Mouse (Mus musculus) hindbrain, embryonic 11.5 days (tissue): ENCODE data around the gene Mapk8ip2. TPM values are rescaled to one million over a fixed set of nuclear protein-coding genes. Genes with fewer than 3 reads are reported as not detected.

Experiments
- ATAC-seq: fragments of 200-750 bp; cut with Nextera tagmentation; 2 replicates; pipeline ENCODE4 v1.8.0; 2017; ENCODE audit warnings: mild to moderate bottlenecking, moderate TSS enrichment, moderate library complexity; ENCODE audit not compliant: low FRiP score
- DNase-seq: peaks from one replicate; pipeline ENCODE4 v3.0.0-alpha.2; 2015; ENCODE audit warnings: low spot score
- H3K27ac ChIP-seq: fragments of 300-500 bp; sonication (generic); 2 replicates; pipeline ENCODE4 v1.5.1; 2014; ENCODE audit warnings: mild to moderate bottlenecking, low read depth, low read length
- H3K27me3 ChIP-seq: fragments of 300-500 bp; sonication (generic); 2 replicates; pipeline ENCODE4 v1.6.1; 2014; ENCODE audit warnings: mild to moderate bottlenecking, low read length, moderate library complexity, mixed read lengths; ENCODE audit not compliant: control insufficient read depth, insufficient read depth
- H3K36me3 ChIP-seq: fragments of 300-500 bp; sonication (generic); 2 replicates; pipeline ENCODE4 v1.6.1; 2014; ENCODE audit warnings: mild to moderate bottlenecking, low read length, moderate library complexity, mixed read lengths; ENCODE audit not compliant: control insufficient read depth, insufficient read depth
- H3K4me1 ChIP-seq: fragments of 300-500 bp; sonication (generic); replicated peaks from 2 replicates; pipeline ENCODE4 v1.6.1; 2014; ENCODE audit warnings: low read length, mixed read lengths; ENCODE audit not compliant: control insufficient read depth, insufficient read depth
- H3K4me2 ChIP-seq: fragments of 300-500 bp; sonication (generic); replicated peaks from 2 replicates; pipeline ENCODE4 v1.6.1; 2014; ENCODE audit warnings: mild to moderate bottlenecking, low read depth, low read length
- H3K4me3 ChIP-seq: fragments of 300-500 bp; sonication (generic); 2 replicates; pipeline ENCODE4 v1.5.1; 2014; ENCODE audit warnings: low read depth, low read length
- H3K9ac ChIP-seq: fragments of 300-500 bp; sonication (generic); 2 replicates; pipeline ENCODE4 v1.6.1; 2014; ENCODE audit warnings: low read depth, low read length
- H3K9me3 ChIP-seq: fragments of 300-500 bp; sonication (generic); 2 replicates; pipeline ENCODE4 v1.6.1; 2016; ENCODE audit warnings: low read length; ENCODE audit not compliant: control insufficient read depth
- WGBS: fragments of 180-500 bp; shearing (Covaris S2); extraction: QIAGEN DNeasy Blood & Tissue Kit; methylation state at CpG from one replicate; pipeline ENCODE4 v1.1.7; 2014; 5-methylcytosine and 5-hydroxymethylcytosine counted together
- polyA plus RNA-seq: library from polyadenylated mRNA; unstranded; fragments of >200 nt; fragmentation: Nextera tagmentation; extraction: Ambion mirVana; gene quantifications from 2 replicates; pipeline ENCODE4 v1.2.1, GENCODE M21; 2014

Mapk8ip2 gene
- polyA plus RNA-seq, 1 experiment from 2014 or later: 22.4 TPM

- H3K4me2 ChIP-seq: no peak overlapping the region
- 72% methylated on average over 4 of the region's 4 CpGs for WGBS
- H3K4me1 ChIP-seq: no peaks in the 10 kb centered on the region; the same call in 1 of the 2 replicates
- ATAC-seq (no peak), DNase-seq (no peak)
- no peaks in the 10 kb centered on the region for H3K27me3 ChIP-seq
- no peaks in the 10 kb centered on the region for H3K9me3 ChIP-seq
- no peak overlapping the region for H3K4me3 ChIP-seq
- no peak overlapping the region for H3K27ac ChIP-seq
- H3K9ac ChIP-seq: no peak overlapping the region
- no peaks in the 10 kb centered on the region for H3K36me3 ChIP-seq
Observed at GRCm38 (mm10) chr15:89432946-89433345, 20.8 kb upstream of the Mapk8ip2 start.

DNA sequence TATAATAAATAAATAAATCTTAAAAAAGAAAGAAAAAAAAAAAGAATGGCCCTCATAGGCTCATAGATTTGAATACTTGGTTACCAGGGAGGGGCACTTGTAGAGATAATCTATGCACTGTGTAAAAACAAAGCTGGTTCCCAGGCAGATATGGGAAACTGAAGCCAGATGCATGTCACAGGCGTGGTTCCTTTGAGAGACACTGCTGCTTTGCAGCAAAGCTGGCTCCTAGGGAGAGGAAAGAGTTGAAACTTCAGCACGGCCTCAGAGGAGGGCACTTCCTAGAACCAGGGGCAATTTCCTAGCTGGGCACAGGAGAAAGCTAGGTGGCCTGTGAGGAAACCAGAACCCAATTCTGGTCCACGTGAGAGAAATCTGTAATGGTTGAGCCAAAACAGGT lies 19.6 kb upstream of the Mapk8ip2 start:
- Histone ChIP-seq H3K36me3 (no peaks in the 10 kb centered on the region), H3K27ac (no peak overlapping the region), H3K9ac (no peak overlapping the region), H3K4me2 (no peak overlapping the region), H3K27me3 (no peaks in the 10 kb centered on the region), H3K4me3 (no peak overlapping the region), H3K9me3 (no peaks in the 10 kb centered on the region), H3K4me1 (no peaks in the 10 kb centered on the region; the same call in 1 of the 2 replicates)
- ATAC-seq (no peak), DNase-seq (no peak)
- 71% methylated on average over 3 of the region's 3 CpGs for WGBS

DNA sequence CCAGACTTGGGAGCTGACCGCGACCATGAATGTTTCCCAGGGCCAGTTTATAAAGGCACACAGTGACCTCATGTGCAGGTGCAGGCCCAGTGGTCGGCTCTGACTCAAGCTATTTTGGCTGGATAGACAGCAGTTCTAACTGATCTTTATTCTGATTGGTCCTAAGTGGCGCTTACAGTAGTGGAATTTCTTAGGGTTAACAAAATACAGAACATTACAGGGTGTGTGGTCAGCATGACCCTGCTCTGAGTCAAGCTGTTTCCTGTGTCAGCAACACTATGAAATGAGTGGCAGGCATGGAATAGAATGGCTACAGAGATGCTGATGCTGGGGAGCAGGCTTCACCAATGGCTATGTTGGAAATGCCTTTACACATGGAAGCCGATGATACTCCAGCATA lies 17.8 kb upstream of the Mapk8ip2 start:
- H3K9ac ChIP-seq: no peak overlapping the region
- no peaks in the 10 kb centered on the region for H3K4me1 ChIP-seq
- DNase-seq (no peak), ATAC-seq (no peak)
- H3K9me3 ChIP-seq: no peaks in the 10 kb centered on the region
- no peaks in the 10 kb centered on the region for H3K36me3 ChIP-seq
- 89% methylated on average over 5 of the region's 5 CpGs for WGBS
- H3K27ac ChIP-seq: no peak overlapping the region
- no peak overlapping the region for H3K4me2 ChIP-seq
- no peak overlapping the region for H3K4me3 ChIP-seq
- H3K27me3 ChIP-seq: no peaks in the 10 kb centered on the region

- no peaks in the 10 kb centered on the region for H3K27me3 ChIP-seq
- ATAC-seq (no peak), DNase-seq (peak; percentile 26)
- H3K9ac ChIP-seq: no peak overlapping the region
- WGBS: 45% methylated on average over 8 of the region's 8 CpGs
- no peak overlapping the region for H3K27ac ChIP-seq
- no peaks in the 10 kb centered on the region for H3K9me3 ChIP-seq
- H3K36me3 ChIP-seq: no peaks in the 10 kb centered on the region
- no peaks in the 10 kb centered on the region for H3K4me1 ChIP-seq
- H3K4me2 ChIP-seq: no peak overlapping the region
- no peak overlapping the region for H3K4me3 ChIP-seq
Observed at GRCm38 (mm10) chr15:89442486-89443070, 11.1 kb upstream of the Mapk8ip2 start.

GRCm38 (mm10) chr15:89452906-89453864 lies 528 bp upstream of the Mapk8ip2 start:
- peaks cover 6% of the 10 kb centered on the region; the same call in 1 of the 2 replicates for H3K36me3 ChIP-seq
- peaks cover 8% of the 10 kb centered on the region; the same call in 1 of the 2 replicates for H3K4me1 ChIP-seq
- peak overlapping the region; percentile 75 for H3K4me3 ChIP-seq
- ATAC-seq (peak; percentile 74), DNase-seq (peak; percentile 74)
- no peaks in the 10 kb centered on the region for H3K9me3 ChIP-seq
- WGBS: 5% methylated on average over 24 of the region's 24 CpGs
- peaks cover 7% of the 10 kb centered on the region for H3K27me3 ChIP-seq
- H3K27ac ChIP-seq: peak overlapping the region; percentile 51
- peak overlapping the region; percentile 77 for H3K9ac ChIP-seq
- H3K4me2 ChIP-seq: peak overlapping the region; percentile 83

DNA sequence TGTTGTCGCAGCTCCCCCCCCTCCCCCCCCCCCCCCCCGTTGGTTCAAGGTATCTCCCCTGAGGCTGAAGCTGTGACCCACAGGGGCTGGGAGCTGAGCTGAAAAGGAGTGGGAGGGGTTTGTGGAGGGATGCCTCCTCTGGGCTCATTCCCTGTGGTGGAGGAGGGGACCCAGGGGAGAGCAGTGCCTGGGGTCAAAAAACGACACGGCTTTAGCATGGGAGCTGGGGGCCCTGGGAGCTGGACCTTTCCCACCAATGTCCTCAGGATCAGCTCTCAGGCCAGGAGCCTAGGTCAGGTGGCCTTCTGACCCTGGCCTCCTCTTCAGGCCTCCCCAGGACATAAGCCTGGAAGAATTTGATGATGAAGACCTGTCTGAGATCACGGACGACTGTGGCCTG lies 1.1 kb downstream of the Mapk8ip2 start:
- peak overlapping the region; percentile 75 for H3K4me3 ChIP-seq
- H3K27ac ChIP-seq: peak overlapping the region; percentile 51
- H3K27me3 ChIP-seq: peaks cover 7% of the 10 kb centered on the region
- H3K4me2 ChIP-seq: peak overlapping the region; percentile 83
- 19% methylated on average over 4 of the region's 6 CpGs for WGBS
- peak overlapping the region; percentile 77 for H3K9ac ChIP-seq
- peaks cover 8% of the 10 kb centered on the region; the same call in 1 of the 2 replicates for H3K4me1 ChIP-seq
- H3K36me3 ChIP-seq: peaks cover 6% of the 10 kb centered on the region; the same call in 1 of the 2 replicates
- ATAC-seq (peak; percentile 53), DNase-seq (peak; percentile 17)
- no peaks in the 10 kb centered on the region for H3K9me3 ChIP-seq

- no peak for ATAC-seq
- Histone ChIP-seq H3K4me3 (no peak overlapping the region; the same call in 1 of the 2 replicates), H3K9me3 (no peaks in the 10 kb centered on the region), H3K4me1 (peaks cover 8% of the 10 kb centered on the region; the same call in 1 of the 2 replicates), H3K36me3 (peaks cover 7% of the 10 kb centered on the region; the same call in 1 of the 2 replicates), H3K9ac (no peak overlapping the region), H3K27me3 (peaks cover 7% of the 10 kb centered on the region), H3K4me2 (peak overlapping the region; percentile 83; the same call in 1 of the 2 replicates), H3K27ac (no peak overlapping the region)
- WGBS: 89% methylated on average over 6 of the region's 6 CpGs
- no peak for DNase-seq
Observed at GRCm38 (mm10) chr15:89455642-89456041, 1.9 kb downstream of the Mapk8ip2 start.

DNA sequence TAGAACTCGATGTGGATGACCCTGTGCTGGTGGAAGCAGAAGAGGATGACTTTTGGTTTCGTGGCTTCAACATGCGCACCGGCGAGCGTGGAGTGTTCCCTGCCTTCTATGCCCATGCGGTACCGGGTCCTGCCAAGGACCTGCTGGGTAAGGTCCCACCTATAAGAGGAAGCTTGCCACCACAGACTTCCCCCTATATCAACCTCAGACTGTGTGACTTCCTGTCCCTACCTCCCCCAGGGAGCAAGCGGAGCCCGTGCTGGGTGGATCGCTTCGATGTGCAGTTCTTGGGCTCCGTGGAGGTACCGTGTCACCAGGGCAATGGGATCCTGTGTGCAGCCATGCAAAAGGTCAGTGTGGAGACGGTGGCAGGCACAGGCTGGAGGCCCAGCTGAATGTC lies 5.2 kb downstream of the Mapk8ip2 start:
- Histone ChIP-seq H3K27me3 (no peaks in the 10 kb centered on the region), H3K4me2 (no peak overlapping the region), H3K9ac (no peak overlapping the region), H3K4me3 (no peak overlapping the region), H3K36me3 (peaks cover 13% of the 10 kb centered on the region; the same call in 1 of the 2 replicates), H3K4me1 (peaks cover 8% of the 10 kb centered on the region; the same call in 1 of the 2 replicates), H3K9me3 (no peaks in the 10 kb centered on the region), H3K27ac (no peak overlapping the region)
- ATAC-seq (no peak), DNase-seq (no peak)
- 92% methylated on average over 15 of the region's 15 CpGs for WGBS
